8 mouse cellular contexts compared by ENCODE assay signal in the genomic region with DNA sequence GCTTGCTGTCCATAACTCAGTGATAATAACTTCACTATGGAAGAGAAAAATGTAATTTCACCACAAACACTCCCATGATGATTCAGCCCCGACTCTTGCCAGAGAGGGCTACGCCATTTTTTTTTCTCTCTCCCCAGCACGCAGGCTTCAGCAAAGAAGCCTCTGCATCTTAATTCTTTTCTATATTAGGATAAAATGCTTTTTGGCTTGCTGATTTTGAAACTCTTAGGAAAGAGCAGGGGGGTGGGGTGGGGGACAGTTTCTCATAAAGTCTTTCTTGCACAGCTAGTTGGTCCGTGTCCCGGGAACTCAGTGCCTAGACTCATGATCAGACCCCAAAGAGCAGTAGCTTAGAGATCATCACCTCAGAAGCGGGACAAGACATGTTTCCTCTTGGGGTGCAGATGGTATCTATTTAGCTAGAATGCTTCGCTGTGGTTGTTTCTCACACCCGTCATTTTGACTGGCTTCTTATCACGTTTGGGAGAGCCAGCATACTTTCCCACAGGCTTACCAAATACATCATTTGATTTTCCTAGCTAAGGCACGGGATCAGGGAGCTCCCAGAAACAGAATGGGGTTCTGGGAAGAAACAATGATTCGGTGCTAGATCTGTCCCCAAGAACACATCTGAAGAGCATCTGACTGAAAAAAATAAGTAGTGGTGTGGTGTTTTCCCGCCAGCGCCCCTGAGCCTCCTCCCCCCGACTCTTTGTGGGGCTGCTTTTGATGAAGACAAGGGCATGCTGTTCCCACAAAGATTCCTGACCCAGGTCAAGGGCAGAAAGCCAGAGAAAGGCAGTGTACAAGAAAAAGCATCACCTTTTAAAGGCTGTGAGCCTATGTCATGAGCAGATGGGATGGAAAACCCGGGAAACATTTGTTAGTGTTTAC.
DNase-seq lines count a peak whose midpoint lies in the region; ATAC-seq lines count a peak whose summit lies in the region.

No protein-coding gene starts in this region.

- H3K4me3 ChIP-seq in heart, embryonic 10.5 days = no peak overlapping the region
- no peak overlapping the region for H3K4me3 ChIP-seq in intestine, embryonic 15.5 days (replicated peaks)

- H3K27me3 ChIP-seq in heart, embryonic 10.5 days (ENCODE audit: insufficient read depth, poor library complexity, severe bottlenecking) = no peaks in the 10 kb centered on the region
- no peaks in the 10 kb centered on the region for H3K27me3 ChIP-seq in intestine, embryonic 15.5 days (replicated peaks)

- H3K9me3 ChIP-seq in heart, embryonic 10.5 days = no peaks in the 10 kb centered on the region
- H3K9me3 ChIP-seq in intestine, embryonic 15.5 days = no peaks in the 10 kb centered on the region

- 54% methylated on average over 15 of the region's 15 CpGs for WGBS in heart, embryonic 10.5 days
- WGBS in intestine, embryonic 15.5 days = 36% methylated on average over 15 of the region's 15 CpGs

- H3K36me3 ChIP-seq in heart, embryonic 10.5 days = no peaks in the 10 kb centered on the region
- no peaks in the 10 kb centered on the region for H3K36me3 ChIP-seq in intestine, embryonic 15.5 days

- H3K9ac ChIP-seq in intestine, embryonic 15.5 days = no peak overlapping the region

- peak; percentile 7 to 38 for DNase-seq in left cerebral cortex, postnatal 25 days (ENCODE audit: low spot score in 2 of 2)
- no peak for DNase-seq in left cerebral cortex, adult 9 months (ENCODE audit: low spot score in 2 of 2)
- no peak for DNase-seq in heart, embryonic 10.5 days (ENCODE audit: low spot score)
- DNase-seq in ovary, postnatal 14 days (ENCODE audit: low spot score) = peak; percentile 26
- no peak for DNase-seq in spleen, postnatal 4 days (ENCODE audit: low spot score in 2 of 2)
- no peak for DNase-seq in layer of hippocampus, adult 18-20 months (ENCODE audit: low spot score in 2 of 2)
- DNase-seq in adrenal gland, postnatal 25 days = no peak

- H3K27ac ChIP-seq in heart, embryonic 10.5 days = peak overlapping the region; percentile 39
- peak overlapping the region; percentile 71 for H3K27ac ChIP-seq in intestine, embryonic 15.5 days

- intact Hi-C loops in left cerebral cortex, postnatal 25 days (cut with DNase I) = no loop called here

- H3K4me1 ChIP-seq in heart, embryonic 10.5 days = peaks cover 8% of the 10 kb centered on the region; the same call in 1 of the 2 replicates
- 0 out of 2 replicates have a peak, but pooled peaks cover 4% of the 10 kb centered on the region for H3K4me1 ChIP-seq in intestine, embryonic 15.5 days (replicated peaks)

- H3K4me2 ChIP-seq in intestine, embryonic 15.5 days (replicated peaks) = peak overlapping the region; percentile 19; the same call in 1 of the 2 replicates

- peak; percentile 39 for ATAC-seq in intestine, embryonic 15.5 days

Comparison
In these comparisons a context has a peak if more than half of its experiments do, and no peak if none do; other contexts are left out.
1. DNase-seq: peak in left cerebral cortex, postnatal 25 days (2 of 2) and ovary, postnatal 14 days (single experiment); none in left cerebral cortex, adult 9 months (0 of 2), heart, embryonic 10.5 days (single experiment), spleen, postnatal 4 days (0 of 2), layer of hippocampus, adult 18-20 months (0 of 2) and adrenal gland, postnatal 25 days (single experiment).